Mouse (Mus musculus): ENCODE measurements around the gene Clstn3.

GRCm38 (mm10) chr6:124415347-124416088 is 49.1 kb downstream of the Clstn3 start:
- TF ChIP-seq CTCF (IDR thresholded peaks at IDR 0.05; ENCODE audit: extremely low read depth, insufficient read depth, low read length) (peak; percentile 71), POLR2A (IDR thresholded peaks at IDR 0.05; ENCODE audit: extremely low read depth, insufficient read depth, low read length) (peak; percentile 21)

Measured in cortical plate, adult 2 months (tissue).